Mouse (Mus musculus) c-Kit-negative CD71-positive TER-119-positive erythroid progenitor cells, embryonic 14.5 days (primary cell): ENCODE results near the gene AI661453.
"Not testable (repeated sequence)": the region's sequence is repeated elsewhere in the genome, so short reads cannot be mapped to it uniquely, and the experiment has no call there.

Experiments used
- DNase-seq: peaks from one replicate; pipeline ENCODE4 v3.0.0-alpha.2; 2013; ENCODE audit warnings: low read depth, low spot score

AI661453 gene

GRCm38 (mm10) chr17:47436156-47436906 is at the start of gene AI661453:
Gene AI661453, plus strand, starts transcription at chr17:47436615.
- DNase-seq, result no peak

GRCm38 (mm10) chr17:47386649-47387048 is 49.8 kb upstream of the AI661453 start:
- DNase-seq, result peak; percentile 31

GRCm38 (mm10) chr17:47394223-47394869 is 42.1 kb upstream of the AI661453 start:
- no peak for DNase-seq

GRCm38 (mm10) chr17:47395376-47395913 is 41.0 kb upstream of the AI661453 start:
- no peak for DNase-seq

DNA sequence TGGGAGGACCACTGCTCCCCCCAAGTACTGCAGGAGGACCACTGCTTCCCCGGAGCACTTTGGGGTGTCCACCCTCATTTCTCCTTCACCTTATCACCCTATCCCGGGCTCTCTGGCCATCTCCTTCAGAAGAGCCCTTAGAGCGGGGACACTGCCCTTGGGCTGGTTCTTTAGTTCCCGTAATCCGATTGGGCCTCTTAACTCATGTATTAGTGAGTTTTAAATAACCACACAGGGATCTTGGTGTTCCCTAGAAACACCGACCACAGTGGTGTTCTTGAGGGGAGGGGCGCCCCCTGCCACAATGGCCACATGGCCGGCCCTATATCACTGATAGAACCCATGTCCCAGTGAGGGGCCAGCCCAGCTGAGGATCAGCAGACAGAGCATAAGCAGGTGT is 37.3 kb upstream of the AI661453 start:
- DNase-seq, result no peak

- no peak for DNase-seq
These were observed 36.0 kb upstream of the AI661453 start, which contains the start of gene Guca1a for GRCm38 (mm10) chr17:47400451-47400850. Gene Guca1a, minus strand, starts transcription at chr17:47400584.

GRCm38 (mm10) chr17:47407717-47408557 is 28.5 kb upstream of the AI661453 start:
- no peak for DNase-seq

- peak; percentile 15 for DNase-seq
These were observed 27.9 kb upstream of the AI661453 start for GRCm38 (mm10) chr17:47408558-47408898.

GRCm38 (mm10) chr17:47409897-47410861 is 26.2 kb upstream of the AI661453 start:
- not testable (repeated sequence) for DNase-seq

DNA sequence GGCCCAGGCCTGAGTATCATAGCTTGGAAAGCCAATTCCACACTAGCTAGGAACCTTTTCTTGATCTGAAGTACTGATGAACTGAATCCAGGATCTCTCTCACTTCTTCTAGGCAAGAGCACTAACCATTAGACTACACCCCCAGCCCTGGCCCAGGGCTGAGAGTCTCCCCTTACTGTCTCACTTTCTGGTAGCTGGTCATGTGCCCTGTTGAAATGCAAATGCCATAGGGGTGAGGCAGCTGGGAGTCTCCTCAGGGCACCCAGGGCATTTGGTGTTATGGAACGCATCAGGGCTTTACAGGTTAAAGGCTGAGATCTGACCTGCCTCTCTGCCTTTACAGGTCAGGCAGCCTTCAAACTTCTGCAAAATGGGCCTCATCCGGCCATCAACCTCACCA is 16.2 kb upstream of the AI661453 start:
- no peak for DNase-seq

DNA sequence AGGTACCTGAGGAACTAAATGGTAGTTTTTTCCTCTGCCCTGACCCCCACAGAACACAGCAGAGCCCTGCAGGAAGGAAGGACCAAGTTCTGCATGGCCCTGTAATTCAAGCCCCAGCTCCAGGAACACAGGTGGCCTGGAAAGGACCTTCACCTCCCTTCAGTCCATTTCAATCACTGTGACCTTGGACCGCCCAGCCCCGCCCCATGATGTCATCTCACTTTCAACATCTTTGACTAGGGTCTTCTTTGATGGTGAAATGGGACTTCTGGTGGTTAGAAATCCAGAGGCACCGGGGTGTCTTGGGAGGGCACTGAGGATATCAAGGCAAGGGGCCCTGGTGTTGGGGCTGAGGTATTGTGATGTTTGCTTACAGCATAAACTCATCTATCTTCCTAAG is 14.8 kb upstream of the AI661453 start:
- DNase-seq, result no peak

DNA sequence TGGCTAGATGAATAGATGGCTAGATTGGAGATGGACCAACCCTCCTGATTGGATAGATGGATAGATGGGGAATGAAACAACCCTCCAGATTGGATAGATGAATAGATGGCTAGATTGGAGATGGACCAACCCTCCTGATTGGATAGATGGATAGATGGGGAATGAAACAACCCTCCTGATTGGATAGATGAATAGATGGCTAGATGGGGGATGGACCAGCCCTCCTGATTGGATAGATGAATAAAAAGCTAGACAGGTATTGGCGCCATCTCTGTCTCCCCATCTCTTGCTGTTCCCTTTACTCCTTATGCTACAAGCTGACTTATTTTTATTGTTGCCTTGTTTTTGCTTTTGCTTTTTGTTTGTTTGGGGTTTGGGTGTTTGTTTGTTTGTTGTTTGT is 13.8 kb upstream of the AI661453 start:
- DNase-seq, result not testable (repeated sequence)

GRCm38 (mm10) chr17:47424186-47424585 is 12.2 kb upstream of the AI661453 start:
- DNase-seq, result no peak

- no peak for DNase-seq
These were observed 9.1 kb upstream of the AI661453 start for GRCm38 (mm10) chr17:47427316-47427715.

GRCm38 (mm10) chr17:47428831-47429304 is 7.5 kb upstream of the AI661453 start:
- no peak for DNase-seq

GRCm38 (mm10) chr17:47430815-47431214 is 5.6 kb upstream of the AI661453 start:
- DNase-seq, result no peak

GRCm38 (mm10) chr17:47436907-47437547 is 612 bp downstream of the AI661453 start, which contains the start of gene 1700001C19Rik:
Gene 1700001C19Rik, minus strand, starts transcription at chr17:47437376.
- no peak for DNase-seq

GRCm38 (mm10) chr17:47438611-47439010 is 2.2 kb downstream of the AI661453 start:
- DNase-seq, result no peak

GRCm38 (mm10) chr17:47439396-47440028 is 3.1 kb downstream of the AI661453 start:
- DNase-seq, result no peak
